Mouse (Mus musculus) liver (tissue): Measurements from ENCODE around the gene Tmem229b.
"Not testable (repeated sequence)": the region's sequence is repeated elsewhere in the genome, so short reads cannot be mapped to it uniquely, and the experiment has no call there.

Experiments
- DNase-seq: peaks from one replicate; pipeline ENCODE4 v3.0.0-alpha.2; 2020; ENCODE audit warnings: mixed read lengths

Gene Tmem229b

GRCm38 (mm10) chr12:79007126-79007753, at the start of gene Tmem229b:
TSS of gene Tmem229b (minus strand) at chr12:79007627.
- peak; percentile 38 for DNase-seq

GRCm38 (mm10) chr12:79055276-79055675, 47.8 kb upstream of the Tmem229b start:
- DNase-seq, result peak; percentile 76

GRCm38 (mm10) chr12:79052073-79052472, 44.6 kb upstream of the Tmem229b start:
- no peak for DNase-seq

GRCm38 (mm10) chr12:79050545-79051212, 43.3 kb upstream of the Tmem229b start:
- DNase-seq, result no peak

- DNase-seq, result no peak
Measured at GRCm38 (mm10) chr12:79049807-79050206, 42.4 kb upstream of the Tmem229b start.

GRCm38 (mm10) chr12:79048898-79049297, 41.5 kb upstream of the Tmem229b start:
- no peak for DNase-seq

- DNase-seq, result no peak
Measured at GRCm38 (mm10) chr12:79047203-79047602, 39.8 kb upstream of the Tmem229b start.

GRCm38 (mm10) chr12:79046171-79046570, 38.7 kb upstream of the Tmem229b start:
- DNase-seq, result no peak

- no peak for DNase-seq
Measured at GRCm38 (mm10) chr12:79044668-79045067, 37.2 kb upstream of the Tmem229b start.

GRCm38 (mm10) chr12:79041436-79041835, 34.0 kb upstream of the Tmem229b start:
- DNase-seq, result no peak

- DNase-seq, result no peak
Measured at GRCm38 (mm10) chr12:79040201-79040827, 32.9 kb upstream of the Tmem229b start.

- DNase-seq, result no peak
Measured at GRCm38 (mm10) chr12:79039708-79040107, 32.3 kb upstream of the Tmem229b start.

- DNase-seq, result no peak
Measured at GRCm38 (mm10) chr12:79035349-79035748, 27.9 kb upstream of the Tmem229b start.

GRCm38 (mm10) chr12:79034331-79034730, 26.9 kb upstream of the Tmem229b start:
- DNase-seq, result no peak

- DNase-seq, result peak; percentile 40
Measured at GRCm38 (mm10) chr12:79028911-79029861, 21.8 kb upstream of the Tmem229b start, which contains the start of gene Plekhh1. TSS of gene Plekhh1 (plus strand) at chr12:79029163.

- not testable (repeated sequence) for DNase-seq
Measured at GRCm38 (mm10) chr12:79027526-79027925, 20.1 kb upstream of the Tmem229b start.

- DNase-seq, result peak; percentile 46
Measured at GRCm38 (mm10) chr12:79022882-79023281, 15.5 kb upstream of the Tmem229b start.

GRCm38 (mm10) chr12:79021902-79022301, 14.5 kb upstream of the Tmem229b start:
- no peak for DNase-seq

GRCm38 (mm10) chr12:79017994-79018399, 10.6 kb upstream of the Tmem229b start:
- peak; percentile 31 for DNase-seq

- DNase-seq, result no peak
Measured at GRCm38 (mm10) chr12:79016109-79016508, 8.7 kb upstream of the Tmem229b start.

- no peak for DNase-seq
Measured at GRCm38 (mm10) chr12:79010569-79010968, 3.1 kb upstream of the Tmem229b start.

- peak; percentile 40 for DNase-seq
Measured at GRCm38 (mm10) chr12:79006478-79007125, 825 bp downstream of the Tmem229b start.
